Comparison of ENCODE assay signal across 16 mouse cellular contexts in the genomic region with DNA sequence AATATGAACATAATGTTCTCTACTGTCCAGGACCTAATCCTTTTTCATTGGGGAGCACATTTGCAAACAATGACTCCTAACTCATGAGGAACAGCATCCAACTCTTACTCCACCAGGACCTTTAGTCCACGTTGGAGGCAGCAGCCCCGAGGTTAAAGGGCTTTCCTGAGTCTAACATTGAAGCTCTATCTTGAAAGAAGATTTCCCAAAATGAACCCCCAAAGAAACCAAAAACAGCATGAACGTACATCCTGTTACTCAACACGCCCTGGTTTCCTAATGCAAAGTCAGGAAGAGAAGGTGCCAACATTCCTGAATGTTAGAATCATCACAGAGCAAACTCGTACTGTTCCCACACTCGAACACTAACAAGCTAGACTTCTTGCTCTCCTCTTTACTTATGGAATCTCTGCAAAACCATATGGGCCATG.
DNase-seq lines count a peak whose midpoint lies in the region; ATAC-seq and TF ChIP-seq lines count a peak whose summit lies in the region.
"Had no signal": no experiment of that assay in that cellular context is flagged by ENCODE, and none has a peak within 500 bp of the region (broad histone marks: within the 10 kb centered on the region; RNA-seq: fewer than 3 reads in every experiment).

No protein-coding gene starts in this region.

- H3K4me1 ChIP-seq in kidney, postnatal 0 days (replicated peaks; ENCODE audit: insufficient read depth, low read length) = no peaks in the 10 kb centered on the region
- no peaks in the 10 kb centered on the region for H3K4me1 ChIP-seq in kidney, embryonic 14.5 days (ENCODE audit: control insufficient read depth, insufficient read depth, low read length)
- peaks cover 3% of the 10 kb centered on the region; the same call in 1 of the 2 replicates for H3K4me1 ChIP-seq in lung, postnatal 0 days (ENCODE audit: insufficient read depth, low read depth, low read length)
- H3K4me1 ChIP-seq: hindbrain, embryonic 13.5 days; midbrain, embryonic 13.5 days; neural tube, embryonic 13.5 days had no signal

- no peak for TF ChIP-seq CTCF in kidney, postnatal 0 days (IDR thresholded peaks at IDR 0.05; ENCODE audit: low read depth)
- no peak for TF ChIP-seq CTCF in lung, postnatal 0 days (IDR thresholded peaks at IDR 0.05)

- no peak overlapping the region for H3K4me2 ChIP-seq in kidney, postnatal 0 days (ENCODE audit: low read length)
- H3K4me2 ChIP-seq in kidney, embryonic 14.5 days (replicated peaks; ENCODE audit: low read depth, low read length) = no peak overlapping the region
- no peak overlapping the region for H3K4me2 ChIP-seq in lung, postnatal 0 days (replicated peaks; ENCODE audit: low read depth, low read length)
- H3K4me2 ChIP-seq: hindbrain, embryonic 13.5 days; liver, embryonic 11.5 days; midbrain, embryonic 13.5 days; neural tube, embryonic 13.5 days had no signal

- peak; percentile 95 for TF ChIP-seq EP300 in lung, postnatal 0 days (IDR thresholded peaks at IDR 0.05)

- no peak overlapping the region for H3K9ac ChIP-seq in kidney, postnatal 0 days (ENCODE audit: low read depth, low read length)
- no peak overlapping the region for H3K9ac ChIP-seq in kidney, embryonic 14.5 days (ENCODE audit: low read depth, low read length)
- no peak overlapping the region for H3K9ac ChIP-seq in lung, postnatal 0 days (replicated peaks; ENCODE audit: low read depth)
- H3K9ac ChIP-seq: hindbrain, embryonic 13.5 days; midbrain, embryonic 13.5 days; neural tube, embryonic 13.5 days had no signal

- H3K36me3 ChIP-seq in kidney, postnatal 0 days (ENCODE audit: insufficient read depth, low read length) = no peaks in the 10 kb centered on the region
- H3K36me3 ChIP-seq in kidney, embryonic 14.5 days (ENCODE audit: control insufficient read depth, insufficient read depth, low read length) = no peaks in the 10 kb centered on the region
- no peaks in the 10 kb centered on the region for H3K36me3 ChIP-seq in lung, postnatal 0 days (ENCODE audit: insufficient read depth, low read length)
- H3K36me3 ChIP-seq: hindbrain, embryonic 13.5 days; midbrain, embryonic 13.5 days; neural tube, embryonic 13.5 days had no signal

- peak; percentile 6 to 50 for DNase-seq in adrenal gland, adult (ENCODE audit: inconsistent age in 2 of 2, low spot score in 1 of 2)
- DNase-seq in adrenal gland, postnatal 4 days (ENCODE audit: low spot score in 2 of 2) = no peak
- DNase-seq in kidney, postnatal 0 days (ENCODE audit: low spot score) = peak; percentile 34
- DNase-seq in adipocyte (ENCODE audit: low spot score) = peak; percentile 86
- DNase-seq in lung, postnatal 0 days (ENCODE audit: low spot score) = peak; percentile 90
- DNase-seq in right cerebral cortex, adult 2 months (ENCODE audit: low spot score in 2 of 2) = no peak
- DNase-seq in embryo, embryonic 9.5 days (ENCODE audit: extremely low spot score) = no peak
- DNase-seq: cerebellum, adult 9-11 months; gastrocnemius, postnatal 10 days; kidney, adult 8-10 months; right cerebral cortex, postnatal 14 days had no signal

- no peak overlapping the region for H3K27ac ChIP-seq in kidney, postnatal 0 days
- H3K27ac ChIP-seq in kidney, embryonic 14.5 days (ENCODE audit: low read depth, low read length) = no peak overlapping the region
- no peak overlapping the region; the same call in 1 of the 2 replicates for H3K27ac ChIP-seq in lung, postnatal 0 days (ENCODE audit: low read length)
- H3K27ac ChIP-seq: hindbrain, embryonic 13.5 days; midbrain, embryonic 13.5 days; neural tube, embryonic 13.5 days had no signal

- 57% methylated on average over 6 of the region's 6 CpGs for WGBS in kidney, postnatal 0 days
- WGBS in kidney, embryonic 14.5 days = 67% methylated on average over 6 of the region's 6 CpGs
- WGBS in lung, postnatal 0 days = 14% methylated on average over 6 of the region's 6 CpGs

- no peaks in the 10 kb centered on the region for H3K9me3 ChIP-seq in kidney, postnatal 0 days (replicated peaks; ENCODE audit: low read length)
- no peaks in the 10 kb centered on the region for H3K9me3 ChIP-seq in kidney, embryonic 14.5 days (ENCODE audit: control insufficient read depth, low read length)
- H3K9me3 ChIP-seq in lung, postnatal 0 days (ENCODE audit: low read length) = no peaks in the 10 kb centered on the region
- H3K9me3 ChIP-seq: hindbrain, embryonic 13.5 days; midbrain, embryonic 13.5 days; neural tube, embryonic 13.5 days had no signal

- no peaks in the 10 kb centered on the region for H3K27me3 ChIP-seq in kidney, postnatal 0 days (ENCODE audit: insufficient read depth, low read length)
- no peaks in the 10 kb centered on the region for H3K27me3 ChIP-seq in kidney, embryonic 14.5 days (ENCODE audit: control insufficient read depth, insufficient read depth, low read length)
- H3K27me3 ChIP-seq in lung, postnatal 0 days (replicated peaks; ENCODE audit: insufficient read depth, low read length) = no peaks in the 10 kb centered on the region
- H3K27me3 ChIP-seq: hindbrain, embryonic 13.5 days; midbrain, embryonic 13.5 days; neural tube, embryonic 13.5 days had no signal

- ATAC-seq in kidney, postnatal 0 days (replicated peaks; ENCODE audit: low FRiP score, low read depth) = no peak
- ATAC-seq in kidney, embryonic 14.5 days (ENCODE audit: low FRiP score, low TSS enrichment) = no peak
- ATAC-seq in lung, postnatal 0 days = peak; percentile 79
- ATAC-seq: midbrain, embryonic 13.5 days had no signal

- H3K4me3 ChIP-seq in kidney, postnatal 0 days (replicated peaks; ENCODE audit: low read depth, low read length) = no peak overlapping the region
- no peak overlapping the region for H3K4me3 ChIP-seq in kidney, embryonic 14.5 days (ENCODE audit: low read length)
- no peak overlapping the region for H3K4me3 ChIP-seq in lung, postnatal 0 days (ENCODE audit: low read depth, low read length)
- H3K4me3 ChIP-seq: hindbrain, embryonic 13.5 days; midbrain, embryonic 13.5 days; neural tube, embryonic 13.5 days had no signal

Comparison
In these comparisons a context has a peak if more than half of its experiments do, and no peak if none do; other contexts are left out.
1. DNase-seq: peak in adrenal gland, adult (2 of 2), kidney, postnatal 0 days (single experiment), adipocyte (single experiment) and lung, postnatal 0 days (single experiment); none in adrenal gland, postnatal 4 days (0 of 2), right cerebral cortex, adult 2 months (0 of 2) and embryo, embryonic 9.5 days (single experiment).